Mouse (Mus musculus) naive thymus-derived CD4-positive, alpha-beta T cell, adult 2 months (primary cell): ENCODE data around the gene Ccdc62.
A peak's percentile ranks its signal among the peaks of the same experiment; 100 is the strongest.

Source experiments
- DNase-seq: peaks from one replicate; pipeline ENCODE4 v3.0.0-alpha.2; 2011; ENCODE audit warnings: low read depth

Gene Ccdc62

DNA sequence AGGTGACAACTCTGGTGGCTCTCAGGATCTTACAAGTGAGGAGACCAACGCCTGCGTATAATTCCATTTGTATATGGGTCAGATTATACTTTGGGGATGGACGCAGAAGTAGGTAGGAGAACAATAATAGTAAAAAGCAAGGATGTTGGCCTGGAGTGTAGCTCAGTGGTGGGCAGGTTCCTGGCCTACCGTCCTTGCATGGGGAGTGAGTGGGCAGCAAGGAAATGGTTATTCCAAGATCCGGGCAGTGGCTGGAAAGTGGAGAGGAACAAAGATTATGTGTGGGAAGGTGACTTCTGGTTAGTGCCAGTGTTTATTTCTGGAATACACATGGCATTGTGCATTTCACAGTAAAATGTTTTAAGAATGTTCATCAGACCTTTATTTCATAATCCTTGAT, 5.5 kb downstream of the Ccdc62 start:
- no peak for DNase-seq

DNA sequence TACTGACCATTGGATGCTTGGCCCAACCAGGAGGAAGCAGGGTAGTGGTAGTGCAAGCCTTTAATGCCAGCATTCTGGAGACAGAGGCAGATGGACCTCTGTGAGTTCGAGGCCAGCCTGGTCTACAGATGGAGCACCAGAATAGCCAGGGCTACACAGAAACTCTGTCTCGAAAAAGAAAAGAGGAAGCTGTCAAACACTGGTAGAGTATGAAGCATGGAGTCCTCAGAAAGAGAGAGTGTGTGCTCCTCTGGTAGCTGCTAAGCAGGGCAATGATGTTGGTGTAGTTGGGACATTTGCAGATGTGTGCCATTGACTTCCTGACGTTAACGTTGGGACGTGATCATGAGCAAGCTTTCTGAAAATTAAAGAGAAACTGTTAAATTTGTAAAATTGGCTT, 8.0 kb downstream of the Ccdc62 start:
- no peak for DNase-seq

DNA sequence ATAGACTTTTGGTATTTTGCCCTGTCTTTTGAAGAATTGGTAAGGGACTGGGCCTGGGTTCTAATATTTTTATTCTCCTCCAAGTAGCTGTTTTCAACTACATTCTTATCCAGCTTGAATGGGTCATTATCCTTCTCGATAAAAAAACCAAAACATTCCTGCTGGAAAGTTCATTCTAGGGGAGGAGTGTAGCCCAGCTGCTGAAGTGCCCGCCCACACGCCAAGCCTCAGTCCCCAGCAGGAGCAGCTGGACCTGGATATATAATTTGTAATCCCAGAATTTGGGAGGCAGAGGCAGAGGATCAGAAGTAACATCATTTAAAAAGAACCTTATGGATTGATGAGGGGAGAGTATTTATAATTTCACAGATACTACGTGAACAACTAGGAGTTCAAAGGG, 16.1 kb downstream of the Ccdc62 start:
- DNase-seq, result no peak

DNA sequence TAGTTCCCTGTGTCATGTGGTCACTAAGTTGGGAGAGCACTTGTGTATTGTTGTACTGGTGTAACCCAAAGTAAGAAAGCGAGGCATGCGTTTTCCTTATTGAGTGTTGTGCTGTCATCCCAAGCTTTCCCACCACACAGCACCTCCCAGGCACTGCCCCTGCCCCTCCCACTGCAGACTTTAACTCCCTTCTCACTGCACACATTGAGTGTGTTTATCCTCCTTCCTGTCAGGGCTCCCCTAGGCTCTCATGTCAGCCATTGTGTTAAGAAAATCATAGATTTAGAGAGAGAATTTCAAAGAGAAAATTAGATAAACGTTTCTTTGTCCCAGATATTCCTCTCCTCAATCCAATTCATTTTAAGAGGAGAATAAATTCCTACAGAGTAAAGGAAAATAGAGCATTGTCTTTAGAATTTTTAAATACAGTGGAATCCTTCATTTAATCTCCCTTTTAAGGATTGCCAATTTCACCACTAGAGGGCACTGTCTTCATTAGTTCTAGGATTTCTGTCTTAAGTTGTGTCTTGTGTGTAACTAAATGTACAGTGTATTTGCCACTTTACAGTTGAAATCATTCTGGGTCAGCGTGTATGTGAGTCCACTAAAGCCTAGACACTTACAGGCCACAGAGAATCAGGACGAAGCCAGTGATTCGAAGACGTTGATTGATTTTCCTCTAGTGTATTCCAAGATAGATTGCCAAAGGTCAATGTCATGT, 16.7 kb downstream of the Ccdc62 start:
- DNase-seq, result peak; percentile 83

DNA sequence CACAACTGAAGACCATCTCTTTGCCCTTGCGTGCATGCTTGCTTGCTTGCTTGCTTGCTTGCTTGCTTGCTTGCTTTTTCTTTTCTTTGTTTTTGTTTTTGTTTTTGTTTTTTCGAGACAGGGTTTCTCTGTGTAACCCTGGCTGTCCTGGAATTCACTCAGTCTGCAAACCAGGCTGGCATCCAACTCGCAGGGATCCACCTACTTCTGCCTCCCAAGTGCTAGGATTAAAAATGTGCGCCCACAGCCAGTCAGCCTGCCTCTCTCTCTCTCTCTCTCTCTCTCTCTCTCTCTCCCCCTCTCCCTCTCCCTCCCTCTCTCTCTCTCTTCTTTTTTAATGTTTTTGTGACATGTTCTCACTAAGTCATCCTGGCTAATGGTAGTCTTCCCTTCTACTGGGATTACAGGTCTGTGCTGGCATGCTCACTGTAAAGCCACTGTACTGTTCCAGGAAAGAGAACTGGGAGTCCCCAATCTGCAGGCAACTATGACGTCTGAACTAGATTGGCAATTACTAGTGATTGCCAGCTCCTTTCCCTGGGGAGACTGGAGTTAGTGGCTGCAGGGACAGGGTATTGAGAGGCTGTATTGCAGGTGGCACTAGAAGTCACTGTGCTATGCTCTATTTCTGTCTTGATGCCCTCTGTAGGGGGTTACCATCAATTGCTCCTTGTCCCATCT, 22.0 kb downstream of the Ccdc62 start:
- DNase-seq, result no peak

DNA sequence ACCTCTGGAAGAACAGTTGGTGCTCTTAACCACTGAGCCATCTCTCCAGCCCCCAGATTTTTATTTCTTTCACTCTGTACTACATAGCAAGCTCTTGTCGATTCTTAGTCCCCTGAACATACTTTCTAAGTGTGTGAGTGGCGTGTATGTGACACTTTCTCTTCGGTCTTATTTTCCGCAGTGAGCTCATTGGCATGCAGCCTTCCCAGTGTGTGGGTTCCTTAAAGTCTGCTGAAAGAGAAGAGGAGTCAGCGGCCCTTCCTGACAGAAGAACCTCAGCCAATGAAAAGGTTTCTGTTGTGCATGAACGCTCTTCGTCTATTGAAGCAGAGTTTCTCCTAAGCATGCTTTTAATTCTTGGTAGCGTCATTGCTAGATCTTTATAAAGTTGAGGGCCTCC, 26.7 kb downstream of the Ccdc62 start:
- no peak for DNase-seq

DNA sequence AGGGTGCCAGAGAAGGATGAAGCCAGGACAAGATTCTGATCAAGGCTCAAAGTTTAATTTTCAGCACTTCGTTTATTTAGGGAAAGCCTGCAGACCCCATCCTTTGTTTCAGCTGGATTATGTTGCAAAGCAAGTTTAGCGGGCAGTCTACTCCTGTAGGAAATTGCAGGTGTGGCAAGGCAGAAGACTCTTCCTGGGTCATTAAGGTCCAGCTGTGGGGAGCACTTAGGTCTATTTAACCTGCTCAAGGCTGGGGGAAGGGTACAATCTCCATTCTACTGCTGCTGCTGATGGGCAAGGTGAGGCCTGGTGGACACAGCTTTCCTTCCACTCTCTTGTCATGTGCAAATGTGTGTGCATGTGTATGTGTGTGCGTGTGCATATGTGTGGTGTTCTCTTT, 28.5 kb downstream of the Ccdc62 start:
- DNase-seq, result no peak

DNA sequence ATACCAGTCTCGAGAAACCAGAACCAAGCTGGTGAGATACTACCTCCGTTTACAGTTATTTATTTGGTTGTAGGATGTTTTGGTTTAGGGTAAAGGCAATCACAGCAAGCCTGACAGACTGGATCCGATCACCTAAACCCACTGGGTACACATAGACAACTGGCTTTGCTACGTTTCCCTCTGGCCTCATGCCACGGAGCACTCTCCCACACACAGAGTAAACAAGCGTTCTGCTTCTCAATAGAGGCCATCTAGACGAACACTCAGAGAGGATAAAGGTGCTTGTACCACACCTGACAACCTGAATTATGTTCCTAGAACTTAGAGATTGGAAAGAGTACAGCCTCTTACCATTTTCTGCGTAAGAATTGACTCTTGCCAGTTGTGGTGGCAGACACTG, 29.6 kb downstream of the Ccdc62 start:
- DNase-seq, result no peak

DNA sequence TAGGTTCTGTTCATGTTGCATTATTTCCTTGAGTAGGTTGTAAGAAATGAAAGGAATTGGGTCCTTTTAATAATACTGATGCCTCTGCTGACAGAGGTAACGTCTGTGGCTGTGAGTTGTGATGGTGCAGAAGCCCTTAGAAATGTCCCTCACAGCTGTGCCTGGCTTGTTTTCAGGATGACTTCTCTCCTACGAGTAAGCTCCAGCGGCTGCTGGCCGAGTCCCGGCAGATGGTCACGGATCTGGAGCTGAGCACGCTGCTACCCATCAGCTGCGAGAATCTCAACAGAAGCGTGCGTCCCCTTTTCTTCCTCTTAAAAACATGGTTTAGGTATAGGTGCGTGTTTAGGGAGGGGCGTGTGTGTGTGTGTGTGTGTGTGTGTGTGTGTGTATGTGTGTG, 30.6 kb downstream of the Ccdc62 start:
- no peak for DNase-seq

DNA sequence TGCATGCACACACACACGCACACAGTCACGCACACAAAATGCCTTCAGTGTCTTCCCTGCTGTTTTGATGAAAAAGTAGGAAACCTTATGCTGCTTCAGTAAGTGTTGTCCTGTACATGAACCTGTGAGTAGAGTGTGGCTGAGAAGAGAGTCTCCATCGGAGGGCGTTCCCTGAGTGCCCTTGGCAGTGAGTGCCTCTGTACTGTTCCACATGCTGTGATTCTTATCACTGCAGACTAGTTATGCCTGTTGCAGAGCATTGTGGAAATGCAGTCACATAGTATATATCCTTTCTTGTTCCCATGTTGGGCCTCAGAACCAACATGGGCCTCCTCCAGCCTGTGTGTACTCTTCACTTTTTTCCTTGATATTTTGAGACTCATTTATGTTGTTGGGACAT, 33.7 kb downstream of the Ccdc62 start:
- DNase-seq, result no peak

DNA sequence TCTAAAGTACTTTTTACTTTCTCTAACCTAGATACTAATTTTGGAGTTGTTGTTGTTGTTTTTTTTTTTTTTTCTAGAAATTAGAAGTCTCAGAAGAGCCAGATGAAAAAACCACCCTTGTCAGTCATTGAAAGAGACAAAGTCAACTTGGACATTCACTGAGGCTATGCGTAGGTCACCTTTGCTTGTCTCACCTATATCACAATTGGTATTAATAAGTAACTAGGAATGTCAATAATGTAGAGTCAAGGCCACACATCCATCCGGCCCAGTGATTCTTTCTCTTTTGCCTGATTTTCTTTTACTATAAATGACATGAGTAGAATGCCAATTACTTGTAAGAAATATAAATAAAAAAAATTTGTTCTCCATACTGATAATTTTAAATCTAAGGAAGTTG, 36.3 kb downstream of the Ccdc62 start:
- DNase-seq, result no peak

DNA sequence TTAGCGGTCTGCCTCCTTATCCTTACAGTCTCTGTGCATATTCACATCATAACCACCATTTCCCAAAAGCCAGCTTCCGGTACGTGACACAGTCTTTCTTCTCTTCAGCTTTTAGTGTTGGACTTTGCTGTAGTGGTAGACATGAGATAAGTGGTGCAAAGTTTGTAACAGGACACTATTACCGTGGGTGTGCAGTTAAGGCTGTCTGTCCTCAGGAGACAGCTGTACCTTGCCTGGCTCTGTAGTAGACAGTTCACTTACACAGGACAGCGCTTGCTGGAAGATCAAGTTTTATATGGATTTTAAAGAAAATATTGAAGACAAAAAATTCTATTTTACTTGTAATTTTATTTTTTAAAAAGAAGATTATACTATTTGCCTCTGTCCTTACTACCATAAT, 38.0 kb downstream of the Ccdc62 start:
- DNase-seq, result no peak

DNA sequence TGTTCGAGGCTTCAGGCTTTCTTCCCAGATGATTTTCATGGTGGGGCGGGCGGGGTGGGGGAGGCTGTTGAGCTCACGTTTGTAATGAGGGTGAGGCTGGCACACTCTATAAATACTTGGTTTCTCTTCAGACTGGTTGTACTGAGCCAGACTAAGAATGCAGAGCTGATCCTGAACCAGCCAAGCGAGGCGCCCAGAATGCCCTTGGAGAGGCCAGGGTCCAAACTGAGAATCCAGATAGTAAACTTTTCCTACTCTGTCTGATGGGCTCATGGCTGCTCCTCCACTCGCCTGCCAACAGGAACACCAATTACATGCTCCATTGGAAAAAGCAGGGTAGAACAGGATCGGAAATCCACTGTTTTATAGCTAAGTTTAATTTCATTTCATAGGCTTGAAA, 38.7 kb downstream of the Ccdc62 start:
- DNase-seq, result no peak

DNA sequence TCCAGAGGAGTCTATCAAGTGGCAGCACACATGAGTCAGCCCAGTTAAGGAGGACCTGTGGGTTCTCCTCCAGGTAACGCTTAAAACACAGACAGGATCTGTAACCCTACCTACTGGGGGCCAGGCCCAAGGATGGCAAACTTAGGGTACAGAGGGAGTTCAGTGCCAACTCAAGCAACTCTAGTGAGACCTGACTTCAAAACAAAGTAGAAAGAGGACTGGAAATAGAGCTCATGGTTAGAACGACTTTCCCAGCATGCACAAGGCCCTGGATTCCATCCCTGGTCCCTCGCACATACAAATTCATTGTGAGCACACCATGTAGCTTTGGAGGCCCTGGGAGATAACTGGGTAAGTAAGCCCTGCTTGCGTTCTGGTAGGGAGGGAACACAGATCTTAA, 40.1 kb downstream of the Ccdc62 start:
- DNase-seq, result no peak

DNA sequence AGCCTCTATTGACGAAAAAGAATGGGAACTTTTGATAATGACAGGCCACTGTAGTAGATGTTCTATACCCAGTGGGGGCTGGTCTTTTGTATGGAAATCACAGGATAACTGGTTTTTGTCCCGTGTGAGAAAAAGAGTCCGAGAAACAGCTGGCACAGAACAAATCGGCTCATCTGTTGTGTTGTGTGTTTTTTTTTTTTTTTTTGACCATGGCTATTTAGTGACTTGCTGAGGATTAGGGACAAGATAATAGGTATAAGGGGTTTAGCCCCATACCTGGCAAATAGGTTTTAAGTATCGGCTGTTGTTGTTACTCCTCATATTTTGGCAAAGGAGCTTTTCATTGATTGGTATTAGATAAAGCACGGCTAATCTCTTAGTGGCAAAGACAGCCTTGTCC, 42.0 kb downstream of the Ccdc62 start:
- DNase-seq, result no peak

DNA sequence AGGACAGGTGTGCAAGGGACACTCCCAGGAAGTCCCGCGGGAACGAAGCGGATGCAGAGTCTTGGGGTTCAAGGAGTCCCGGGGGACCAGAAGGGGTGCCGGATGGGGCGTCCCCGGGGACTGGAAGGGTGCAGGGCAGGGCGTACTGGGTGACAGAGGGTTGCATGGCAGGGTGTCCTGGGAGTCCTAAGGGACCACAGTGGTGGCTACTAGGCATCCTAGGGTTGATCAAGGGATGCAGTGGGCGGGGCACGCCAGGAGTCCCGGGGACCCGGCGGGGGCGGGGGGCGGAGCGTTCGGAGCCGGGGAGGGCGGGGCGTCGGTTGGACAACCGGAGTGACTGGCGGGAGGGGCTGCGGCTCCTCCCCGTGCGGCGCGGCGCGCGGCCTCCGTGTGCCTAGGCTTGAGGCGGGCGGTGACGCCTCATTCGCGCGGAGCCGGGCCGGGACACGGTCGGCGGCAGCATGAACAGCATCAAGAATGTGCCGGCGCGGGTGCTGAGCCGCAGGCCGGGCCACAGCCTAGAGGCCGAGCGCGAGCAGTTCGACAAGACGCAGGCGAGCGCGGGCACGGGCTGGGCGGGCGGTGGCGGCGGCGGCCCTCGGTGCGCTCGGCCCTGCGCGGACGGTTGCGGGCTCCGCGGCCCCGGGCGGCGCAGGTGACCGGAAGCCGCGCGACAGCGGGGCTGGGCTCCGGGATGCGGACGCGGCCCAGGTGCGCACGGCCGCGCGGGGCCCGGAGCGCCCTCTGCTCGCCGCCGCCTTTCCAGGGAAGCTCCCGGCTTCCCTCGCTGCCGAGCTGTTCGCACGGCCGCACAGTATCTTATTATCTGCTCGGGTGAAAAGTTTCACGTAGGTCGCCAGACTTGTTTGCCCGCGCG, 43.1 kb downstream of the Ccdc62 start, which contains the start of gene Hip1r:
Gene Hip1r, plus strand, starts transcription at position 330 of the 880 bp plus-strand sequence.
- peak; percentile 60 for DNase-seq

DNA sequence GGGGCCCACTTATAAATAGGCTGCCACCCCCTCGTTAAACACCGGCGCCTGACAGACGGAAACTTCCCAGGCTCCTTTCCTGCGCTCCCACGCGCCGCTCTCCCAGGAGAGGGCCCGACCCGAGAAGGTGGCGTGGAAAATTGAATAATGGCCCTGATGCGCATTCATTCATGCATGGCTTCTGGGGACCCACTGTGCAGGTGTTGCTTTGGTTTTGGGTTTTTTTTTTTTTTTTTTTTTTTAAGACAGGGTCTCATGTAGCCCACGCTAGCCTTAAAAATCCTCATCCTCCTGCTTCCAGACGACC, 43.7 kb downstream of the Ccdc62 start:
- DNase-seq, result peak; percentile 41

DNA sequence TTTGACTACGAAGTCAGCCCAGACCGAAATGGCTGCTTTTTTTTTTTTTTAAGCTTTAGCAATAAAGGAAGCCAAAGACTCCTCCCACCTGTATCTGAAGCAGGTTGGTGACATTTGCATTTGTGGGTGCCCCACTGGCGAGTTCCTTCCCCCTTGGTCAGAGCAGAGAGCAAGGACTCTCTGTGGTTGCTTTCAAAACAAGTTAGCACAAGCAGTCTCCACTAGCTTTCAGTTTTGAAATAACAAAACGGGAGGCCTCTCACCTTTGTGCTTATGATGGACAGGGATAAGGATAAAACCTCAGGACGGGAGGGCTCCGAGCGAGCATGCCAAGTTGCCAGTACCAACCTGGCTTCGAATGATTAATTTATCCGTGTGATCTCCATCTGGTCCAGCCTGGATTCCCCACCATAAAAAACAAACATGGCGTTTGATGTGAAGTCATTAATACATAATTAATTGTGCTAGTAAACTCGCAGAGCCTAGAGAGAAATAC, 44.2 kb downstream of the Ccdc62 start:
- peak; percentile 61 for DNase-seq

DNA sequence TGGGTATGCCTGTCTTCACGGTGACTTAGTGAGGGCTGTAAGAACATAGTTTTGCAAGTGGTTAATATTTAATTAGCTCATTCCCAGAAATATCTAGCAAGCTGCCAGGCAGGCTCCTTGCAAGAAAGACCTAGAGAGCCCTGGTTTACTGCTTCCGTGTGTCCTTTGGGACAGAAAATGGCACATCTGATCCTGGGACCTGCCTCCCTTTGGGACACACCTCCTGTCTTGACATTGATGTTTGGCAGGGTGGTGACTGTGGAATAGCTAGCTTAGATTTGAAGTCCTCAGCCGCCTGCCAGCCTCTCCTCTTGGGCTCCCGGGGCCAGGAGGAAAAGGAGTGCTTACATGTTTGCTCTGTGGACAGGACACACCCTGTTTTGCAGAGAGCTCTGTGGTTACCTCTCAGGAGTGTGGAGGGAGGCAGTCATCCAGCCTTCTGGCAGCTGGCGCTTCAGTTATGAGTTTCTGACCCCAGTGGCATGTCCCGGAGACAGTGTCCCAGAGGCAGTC, 45.2 kb downstream of the Ccdc62 start:
- DNase-seq, result peak; percentile 25

DNA sequence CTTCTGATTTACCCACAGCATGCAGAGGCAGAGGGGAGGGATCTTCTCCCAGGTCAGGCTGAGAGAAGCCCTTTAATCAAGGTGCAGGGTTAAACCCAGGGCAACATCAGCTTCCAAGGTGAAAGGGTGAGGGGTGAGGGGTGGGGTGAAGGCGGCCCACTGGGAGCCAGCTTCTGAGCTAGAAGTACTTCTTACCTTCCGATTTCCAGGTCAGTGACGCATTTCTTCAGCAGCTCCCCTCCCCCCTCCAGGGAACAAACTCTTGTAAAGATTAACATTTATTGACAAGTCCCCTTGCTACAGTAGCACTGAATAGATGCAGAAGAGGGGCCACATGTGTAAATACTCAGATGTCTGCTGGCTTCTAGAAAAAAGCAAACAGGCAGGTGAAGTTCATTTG, 46.8 kb downstream of the Ccdc62 start:
- DNase-seq, result no peak

DNA sequence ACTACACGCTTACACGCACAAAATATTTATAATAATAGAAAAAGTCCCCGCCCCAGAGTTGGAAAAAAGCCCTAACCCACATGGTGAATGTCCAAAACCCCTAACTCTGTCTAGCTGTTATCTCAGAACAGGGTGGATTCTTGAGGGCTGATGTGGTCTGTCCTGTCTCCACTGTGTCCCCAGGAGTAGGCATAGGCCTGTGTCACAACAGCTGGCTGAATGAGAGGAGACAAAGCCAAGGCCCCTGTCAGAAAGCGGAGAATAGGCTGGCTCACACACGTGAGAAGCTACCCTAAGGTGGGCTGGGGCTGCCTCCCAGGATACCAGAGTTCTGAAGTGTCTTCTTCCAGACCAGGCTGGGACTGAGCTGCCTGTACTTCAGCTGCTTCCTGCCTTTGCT, 47.7 kb downstream of the Ccdc62 start:
- DNase-seq, result no peak

DNA sequence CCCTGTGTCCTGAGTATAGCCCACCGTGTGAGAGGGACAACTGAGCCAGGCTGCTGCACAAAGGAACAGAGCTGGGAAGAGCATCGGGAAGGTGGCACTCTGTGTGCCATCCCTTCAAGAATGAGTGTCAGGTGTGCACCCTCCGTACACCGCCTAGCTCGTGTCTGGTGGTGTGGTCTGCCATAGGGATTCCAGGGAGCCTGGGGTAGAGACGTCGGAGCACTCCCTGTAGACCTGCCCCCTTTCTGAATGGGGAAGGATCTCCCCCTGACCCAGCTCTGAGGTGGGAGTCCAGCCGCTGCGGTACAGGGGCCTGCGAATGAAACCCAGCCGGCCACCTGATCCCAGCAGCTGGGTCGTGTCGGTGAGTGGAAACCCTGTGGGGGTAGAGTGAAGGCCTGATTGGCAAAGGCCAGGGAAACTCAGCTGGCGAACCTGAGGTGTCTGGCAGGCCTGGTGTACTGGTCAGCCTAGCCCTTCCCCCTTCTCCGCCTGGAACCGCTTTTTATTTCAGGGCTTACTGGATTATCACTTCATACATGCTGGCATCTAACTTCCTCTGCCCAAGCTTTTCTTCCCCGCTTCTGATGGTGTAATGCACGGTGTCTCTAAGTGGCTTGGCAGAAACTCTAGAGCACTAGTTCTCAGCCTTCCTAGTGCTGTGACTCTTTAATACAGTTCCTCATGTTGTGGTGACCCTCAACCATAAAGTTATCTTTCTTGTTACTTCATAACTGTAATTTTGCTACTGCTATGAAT, 48.9 kb downstream of the Ccdc62 start:
- DNase-seq, result no peak
